Mouse (Mus musculus) intestine, embryonic 16.5 days (tissue): ENCODE results near the gene Mapkapk2. TPM values are rescaled to one million over a fixed set of nuclear protein-coding genes. Genes with fewer than 3 reads are reported as not detected.
"Not testable (repeated sequence)": the region's sequence is repeated elsewhere in the genome, so short reads cannot be mapped to it uniquely, and the experiment has no call there.

Experiments
- ATAC-seq: fragments of 200-750 bp; cut with Nextera tagmentation; 2 replicates; pipeline ENCODE4 v1.8.0; 2017; ENCODE audit warnings: moderate TSS enrichment, moderate library complexity
- H3K27ac ChIP-seq: fragments of 300-500 bp; sonication (generic); 2 replicates; pipeline ENCODE4 v1.5.1; 2014; ENCODE audit warnings: mild to moderate bottlenecking, low read length
- H3K27me3 ChIP-seq: fragments of 300-500 bp; sonication (generic); replicated peaks from 2 replicates; pipeline ENCODE4 v1.6.1; 2014; ENCODE audit warnings: low read length, control low read depth, mixed read lengths; ENCODE audit not compliant: control insufficient read depth, insufficient read depth
- H3K36me3 ChIP-seq: fragments of 300-500 bp; sonication (generic); 2 replicates; pipeline ENCODE4 v1.6.1; 2014; ENCODE audit warnings: low read length, control low read depth; ENCODE audit not compliant: control insufficient read depth, insufficient read depth
- H3K4me1 ChIP-seq: fragments of 300-500 bp; sonication (generic); 2 replicates; pipeline ENCODE4 v1.6.1; 2014; ENCODE audit warnings: low read length, control low read depth, mixed read lengths; ENCODE audit not compliant: control insufficient read depth, insufficient read depth
- H3K4me2 ChIP-seq: fragments of 300-500 bp; sonication (generic); 2 replicates; pipeline ENCODE4 v1.6.1; 2014; ENCODE audit warnings: low read depth, low read length, control low read depth
- H3K4me3 ChIP-seq: fragments of 300-500 bp; sonication (generic); 2 replicates; pipeline ENCODE4 v1.5.1; 2014; ENCODE audit warnings: mild to moderate bottlenecking, low read length
- H3K9ac ChIP-seq: fragments of 300-500 bp; sonication (generic); 2 replicates; pipeline ENCODE4 v1.6.1; 2014; ENCODE audit warnings: low read depth, low read length
- H3K9me3 ChIP-seq: fragments of 300-500 bp; sonication (generic); 2 replicates; pipeline ENCODE4 v1.6.1; 2016; ENCODE audit warnings: low read length, control low read depth; ENCODE audit not compliant: control insufficient read depth
- WGBS: fragments of 180-500 bp; shearing (Covaris S2); extraction: QIAGEN DNeasy Blood & Tissue Kit; methylation state at CpG from one replicate; pipeline ENCODE4 v1.1.7; 2014; 5-methylcytosine and 5-hydroxymethylcytosine counted together
- polyA plus RNA-seq: library from polyadenylated mRNA; unstranded; fragments of >200 nt; fragmentation: Nextera tagmentation; extraction: Ambion mirVana; gene quantifications from 2 replicates; pipeline ENCODE4 v1.2.1, GENCODE M21; 2015

Mapkapk2 gene
- 13.1 and 23.5 TPM in 2 replicates for polyA plus RNA-seq

DNA sequence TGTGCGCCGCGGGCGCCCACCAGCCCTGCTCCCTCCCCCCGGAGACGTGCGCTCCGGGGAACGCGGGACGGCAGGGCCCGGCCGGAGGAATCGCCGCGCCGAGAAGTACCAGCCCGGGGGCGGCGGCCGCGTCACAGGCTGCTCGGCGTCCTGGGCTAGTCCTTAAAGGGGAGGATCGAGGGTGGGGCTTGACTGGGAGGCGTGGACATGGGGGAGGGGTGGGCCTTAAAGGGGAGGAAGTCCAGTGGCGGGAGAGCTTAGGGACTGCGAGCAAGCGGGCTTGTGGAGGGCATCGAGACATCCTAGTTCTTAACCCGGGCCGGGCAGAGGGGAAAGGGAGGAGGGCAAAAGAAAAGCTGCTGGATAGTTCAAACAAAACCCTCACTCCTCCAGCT, at the start of gene Mapkapk2:
Mapkapk2 (minus strand) TSS at position 127 of the 395 bp plus-strand sequence.
- Histone ChIP-seq H3K36me3 (no peaks in the 10 kb centered on the region), H3K4me1 (peaks cover 23% of the 10 kb centered on the region), H3K27me3 (no peaks in the 10 kb centered on the region), H3K4me3 (peak within 1 kb of the TSS; percentile 85), H3K9me3 (no peaks in the 10 kb centered on the region), H3K27ac (peak within 1 kb of the TSS; percentile 93), H3K4me2 (peak within 1 kb of the TSS; percentile 71), H3K9ac (peak within 1 kb of the TSS; percentile 90)
- peak; percentile 94 for ATAC-seq
- under 1% methylated on average over 25 of the region's 32 CpGs for WGBS

DNA sequence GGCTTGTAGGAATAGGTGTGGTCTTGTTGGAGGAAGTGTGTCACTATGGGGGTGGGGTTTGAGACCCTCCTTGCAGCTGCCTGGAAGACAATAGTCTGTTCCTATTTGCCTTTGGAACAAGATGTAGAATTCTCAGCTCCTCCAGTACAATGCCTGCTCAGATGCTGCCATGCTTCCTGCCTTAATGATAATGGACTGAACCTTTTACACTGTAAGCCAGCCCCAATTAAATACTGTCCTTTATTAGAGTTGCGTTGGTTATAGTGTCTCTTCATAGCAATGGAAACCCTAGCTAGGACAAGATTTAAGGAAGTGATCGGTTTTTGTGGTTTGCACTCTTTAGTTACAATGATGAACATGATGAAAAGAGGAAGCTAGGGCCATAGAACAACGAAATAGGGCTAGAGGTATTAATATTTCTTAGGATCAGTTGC, 48.6 kb upstream of the Mapkapk2 start:
- no peak for ATAC-seq
- Histone ChIP-seq H3K36me3 (no peaks in the 10 kb centered on the region), H3K9me3 (no peaks in the 10 kb centered on the region), H3K9ac (no peak overlapping the region), H3K4me2 (no peak overlapping the region), H3K27me3 (no peaks in the 10 kb centered on the region), H3K4me3 (no peak overlapping the region), H3K27ac (no peak overlapping the region), H3K4me1 (no peaks in the 10 kb centered on the region)
- 85% methylated on average over 3 of the region's 3 CpGs for WGBS

DNA sequence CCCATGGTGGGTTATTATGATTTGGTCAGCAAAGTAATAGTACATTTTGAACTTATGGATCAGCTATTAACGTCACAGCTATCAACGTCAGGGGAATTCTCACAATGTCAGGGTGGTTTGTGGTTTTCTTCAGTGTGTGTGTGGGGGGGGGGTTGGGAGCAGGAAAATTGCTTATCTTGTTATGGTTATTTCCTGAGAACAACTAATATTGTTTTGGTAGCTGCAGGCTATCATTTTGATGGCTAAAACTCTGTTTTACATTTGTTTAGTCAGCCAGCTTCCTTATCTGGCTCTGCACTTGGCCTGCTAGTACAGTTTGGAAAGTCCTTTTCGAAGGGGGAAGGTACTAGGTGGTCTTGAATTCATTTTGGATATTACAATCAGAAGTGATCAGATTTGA, 47.6 kb upstream of the Mapkapk2 start:
- 83% methylated on average over 3 of the region's 3 CpGs for WGBS
- not testable (repeated sequence) for H3K9ac ChIP-seq, H3K36me3 ChIP-seq, H3K4me2 ChIP-seq, H3K4me1 ChIP-seq, ATAC-seq, H3K27ac ChIP-seq, H3K9me3 ChIP-seq, H3K4me3 ChIP-seq, H3K27me3 ChIP-seq

DNA sequence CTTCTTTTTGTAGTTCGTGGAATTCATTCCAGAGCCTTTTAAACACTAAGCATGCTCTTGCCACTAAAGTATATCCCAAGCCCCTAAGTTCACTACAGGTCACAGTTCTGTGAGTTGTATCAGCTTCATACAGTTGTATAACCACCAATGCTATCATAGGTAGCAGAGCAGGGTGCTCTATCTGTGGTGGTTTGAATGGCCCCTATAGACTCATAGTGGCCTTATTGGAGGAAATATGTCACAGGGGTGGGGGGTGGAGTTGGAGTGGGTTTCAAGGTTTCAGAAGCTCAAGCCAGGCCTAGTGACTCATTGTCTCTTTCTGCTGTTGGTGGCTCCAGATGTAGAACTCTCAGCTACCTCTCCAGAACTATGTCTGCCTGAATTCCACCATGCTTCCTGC, 44.8 kb upstream of the Mapkapk2 start:
- Histone ChIP-seq H3K27ac (no peak overlapping the region), H3K9ac (no peak overlapping the region), H3K27me3 (no peaks in the 10 kb centered on the region), H3K4me1 (peaks cover 5% of the 10 kb centered on the region), H3K36me3 (no peaks in the 10 kb centered on the region), H3K4me2 (no peak overlapping the region), H3K9me3 (no peaks in the 10 kb centered on the region), H3K4me3 (no peak overlapping the region)
- 86% methylated on average over 1 of the region's 1 CpGs for WGBS
- no peak for ATAC-seq

DNA sequence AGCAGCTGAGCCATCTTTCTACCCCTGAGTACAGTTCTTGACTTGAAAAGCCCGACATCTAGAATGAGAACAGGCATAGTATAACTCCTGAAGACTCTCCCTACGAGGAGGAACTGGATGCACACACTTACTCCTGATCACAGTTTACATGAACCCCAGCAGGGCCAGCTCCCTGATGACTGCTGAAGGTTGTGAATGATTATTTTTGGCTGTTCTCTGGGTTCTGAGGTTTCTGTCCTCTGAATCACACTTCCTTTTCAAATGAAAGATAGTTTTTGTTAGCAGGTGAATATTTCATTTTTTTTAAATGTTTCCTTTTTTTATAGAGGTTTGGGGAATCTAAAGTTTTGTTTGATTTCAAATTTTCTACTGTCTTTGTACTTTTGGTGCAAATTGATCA, 43.8 kb upstream of the Mapkapk2 start:
- ATAC-seq: no peak
- 53% methylated on average over 2 of the region's 2 CpGs for WGBS

DNA sequence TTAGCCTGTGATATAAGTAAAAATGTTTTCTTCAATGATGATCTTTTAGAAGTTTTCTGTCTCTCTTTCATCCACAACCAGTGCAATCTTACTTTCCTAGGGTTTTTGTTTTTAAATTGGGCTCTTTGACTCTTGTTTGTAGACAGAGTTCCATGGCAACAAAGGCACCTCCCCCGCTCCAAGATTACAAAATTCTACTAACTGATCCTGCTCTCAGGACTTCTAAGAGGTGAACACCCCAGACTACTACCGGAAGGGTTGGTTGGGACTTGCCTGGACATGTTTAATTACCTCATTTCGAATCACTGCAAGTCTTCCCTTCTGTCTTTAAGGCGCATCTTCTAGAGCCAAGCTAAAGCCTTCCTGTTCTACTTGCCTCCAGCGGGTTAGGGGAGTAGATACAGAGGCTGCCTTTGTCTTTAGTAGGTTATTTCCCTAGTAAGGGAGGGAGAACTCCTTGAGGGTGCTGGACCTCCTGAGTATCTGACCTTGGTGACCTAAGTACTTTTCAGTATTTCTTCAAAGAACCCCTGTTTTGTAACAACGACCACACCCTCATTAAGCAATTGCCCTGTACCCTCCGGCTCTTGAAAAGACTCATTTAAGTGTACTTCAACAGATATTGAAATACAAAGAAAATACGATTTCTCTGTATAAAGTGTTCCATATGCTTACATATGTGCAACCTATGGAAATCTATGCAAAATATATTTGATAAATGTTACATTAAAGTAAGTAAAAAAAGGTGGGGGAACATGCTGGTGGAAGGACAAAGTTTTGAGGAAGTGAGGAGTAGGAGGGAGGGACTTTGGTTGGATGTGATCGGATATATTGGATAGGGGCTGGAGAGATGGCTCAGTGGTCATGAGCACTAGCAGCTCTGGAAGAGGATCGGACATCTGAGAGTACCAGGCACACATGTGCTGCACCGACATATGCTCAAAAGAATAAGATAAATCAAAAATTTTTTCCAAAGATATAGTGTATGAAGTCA, 41.8 kb upstream of the Mapkapk2 start:
- no peak for ATAC-seq
- peaks cover 5% of the 10 kb centered on the region for H3K4me1 ChIP-seq
- H3K27me3 ChIP-seq: no peaks in the 10 kb centered on the region
- no peak overlapping the region for H3K27ac ChIP-seq
- peak overlapping the region; percentile 89; the same call in 1 of the 2 replicates for H3K4me3 ChIP-seq
- H3K9me3 ChIP-seq: no peaks in the 10 kb centered on the region
- H3K4me2 ChIP-seq: peak overlapping the region; percentile 93
- H3K36me3 ChIP-seq: no peaks in the 10 kb centered on the region
- WGBS: 64% methylated on average over 11 of the region's 11 CpGs
- peak overlapping the region; percentile 70; the same call in 1 of the 2 replicates for H3K9ac ChIP-seq

More for the DNA sequence above, 43.8 kb upstream of the Mapkapk2 start:
- no peaks in the 10 kb centered on the region for H3K36me3 ChIP-seq
- no peaks in the 10 kb centered on the region for H3K9me3 ChIP-seq
- no peak overlapping the region for H3K4me3 ChIP-seq
- no peak overlapping the region for H3K27ac ChIP-seq
- peaks cover 5% of the 10 kb centered on the region for H3K4me1 ChIP-seq
- H3K27me3 ChIP-seq: no peaks in the 10 kb centered on the region
- H3K4me2 ChIP-seq: no peak overlapping the region
- H3K9ac ChIP-seq: no peak overlapping the region

DNA sequence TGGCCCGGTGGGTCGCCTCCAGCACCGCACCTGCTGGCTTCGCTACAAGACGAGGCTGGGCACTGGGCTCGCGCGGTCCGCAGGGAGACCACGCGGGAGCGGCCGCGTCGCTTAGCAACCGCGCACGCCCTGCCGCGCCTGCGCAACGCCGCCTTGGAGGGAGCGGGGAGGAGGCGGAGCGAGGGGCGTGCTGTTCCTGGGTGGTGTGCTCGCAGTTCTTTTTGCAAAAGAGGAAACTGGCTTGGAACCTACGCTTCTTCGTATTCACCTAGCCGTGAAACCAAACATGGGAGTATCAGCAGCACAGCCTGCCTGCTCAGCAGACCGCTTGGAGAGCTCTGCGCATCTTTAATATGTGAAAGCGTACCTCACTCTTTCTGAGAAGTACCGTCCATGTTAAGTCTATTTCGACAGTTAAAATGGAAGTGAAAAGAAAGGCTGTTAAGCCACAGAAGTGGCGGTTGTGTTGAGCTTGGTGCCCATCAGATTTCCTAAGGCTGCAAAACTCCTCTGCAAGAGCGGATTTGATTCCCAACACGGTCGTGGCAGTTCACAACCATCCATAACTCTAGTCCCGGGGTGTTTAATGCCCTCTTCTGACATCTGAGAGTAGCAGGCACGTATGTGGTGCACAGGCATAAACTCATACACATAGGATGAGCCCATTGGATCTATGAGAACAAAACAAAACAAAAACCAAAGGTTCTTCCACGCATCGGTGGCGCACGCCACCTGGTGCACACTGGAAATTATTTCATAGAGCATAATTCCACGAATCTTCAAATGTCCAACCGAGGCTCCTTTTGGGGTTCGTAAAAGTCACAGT, 40.8 kb upstream of the Mapkapk2 start, which contains the start of gene Dyrk3:
Dyrk3 (minus strand) TSS at position 150 of the 826 bp plus-strand sequence.
- Histone ChIP-seq H3K4me3 (peak within 1 kb of the TSS; percentile 89), H3K36me3 (no peaks in the 10 kb centered on the region), H3K9me3 (no peaks in the 10 kb centered on the region), H3K4me1 (peaks cover 5% of the 10 kb centered on the region), H3K27ac (peak within 1 kb of the TSS; percentile 92), H3K9ac (peak within 1 kb of the TSS; percentile 79), H3K27me3 (no peaks in the 10 kb centered on the region), H3K4me2 (peak within 1 kb of the TSS; percentile 93)
- peak; percentile 99 for ATAC-seq
- WGBS: 3% methylated on average over 47 of the region's 49 CpGs

DNA sequence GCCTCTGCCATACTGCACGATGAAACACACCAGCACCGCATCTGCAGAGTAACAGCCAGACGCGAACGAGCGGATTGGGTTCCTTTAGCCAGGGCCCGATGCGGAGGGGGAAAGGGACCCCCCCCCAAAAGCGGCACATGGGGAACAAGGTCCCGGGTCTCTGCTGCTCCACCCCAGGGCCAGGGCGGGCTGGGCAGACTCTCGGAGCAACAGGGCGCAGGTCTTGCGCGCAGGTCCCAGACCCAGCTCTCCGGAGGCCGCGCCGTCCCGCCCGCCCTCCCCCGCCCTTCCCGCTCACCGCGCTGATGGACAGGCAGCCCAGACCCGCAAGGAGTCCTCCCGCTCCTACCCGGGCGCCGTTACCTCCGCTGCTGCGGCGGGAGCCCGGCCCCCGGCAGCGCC, 40.1 kb upstream of the Mapkapk2 start:
- H3K4me1 ChIP-seq: peaks cover 5% of the 10 kb centered on the region
- peak overlapping the region; percentile 93 for H3K4me2 ChIP-seq
- peak; percentile 81 for ATAC-seq
- H3K4me3 ChIP-seq: peak overlapping the region; percentile 89
- peak overlapping the region; percentile 79 for H3K9ac ChIP-seq
- peak overlapping the region; percentile 92; the same call in 1 of the 2 replicates for H3K27ac ChIP-seq
- WGBS: 1% methylated on average over 28 of the region's 36 CpGs
- H3K9me3 ChIP-seq: no peaks in the 10 kb centered on the region
- no peaks in the 10 kb centered on the region for H3K27me3 ChIP-seq
- H3K36me3 ChIP-seq: no peaks in the 10 kb centered on the region

DNA sequence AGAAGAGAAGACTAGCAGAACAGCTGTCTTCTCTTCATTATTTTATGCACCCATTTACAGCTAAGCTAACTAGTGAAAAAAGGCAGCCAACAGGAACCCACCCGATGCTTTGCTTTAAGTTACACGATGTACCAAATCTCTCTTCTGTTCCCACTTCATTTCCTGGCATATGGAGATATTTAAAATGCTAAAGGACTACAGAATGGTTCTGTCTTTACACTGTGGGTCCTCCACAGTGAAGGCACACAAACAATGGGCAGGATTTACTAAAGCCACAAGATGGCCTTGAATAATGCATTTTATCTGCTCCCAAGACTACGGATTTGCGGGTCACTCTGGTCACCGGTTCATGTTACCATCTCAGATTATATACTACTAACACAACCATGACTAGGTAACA, 39.5 kb upstream of the Mapkapk2 start:
- Histone ChIP-seq H3K27ac (no peak overlapping the region), H3K4me3 (peak overlapping the region; percentile 7; the same call in 1 of the 2 replicates), H3K9ac (no peak overlapping the region), H3K4me1 (peaks cover 5% of the 10 kb centered on the region), H3K36me3 (no peaks in the 10 kb centered on the region), H3K4me2 (no peak overlapping the region; the same call in 1 of the 2 replicates), H3K27me3 (no peaks in the 10 kb centered on the region), H3K9me3 (no peaks in the 10 kb centered on the region)
- no peak for ATAC-seq
- WGBS: 27% methylated on average over 5 of the region's 5 CpGs
